Mouse (Mus musculus) forebrain, embryonic 15.5 days (tissue): ENCODE data around the gene Zcchc7. TPM values are rescaled to one million over a fixed set of nuclear protein-coding genes. Genes with fewer than 3 reads are reported as not detected.
"Not testable (repeated sequence)": the region's sequence is repeated elsewhere in the genome, so short reads cannot be mapped to it uniquely, and the experiment has no call there.

ENCODE experiments used
- ATAC-seq: fragments of 200-750 bp; cut with Nextera tagmentation; replicated peaks from 2 replicates; pipeline ENCODE4 v1.8.0; 2017; ENCODE audit warnings: mild to moderate bottlenecking, moderate TSS enrichment, moderate library complexity
- H3K27ac ChIP-seq: fragments of 300-500 bp; sonication (generic); replicated peaks from 2 replicates; pipeline ENCODE4 v1.5.1; 2015; ENCODE audit warnings: mild to moderate bottlenecking, inconsistent platforms
- H3K27me3 ChIP-seq: fragments of 300-500 bp; sonication (generic); 2 replicates; pipeline ENCODE4 v1.6.1; 2015; ENCODE audit warnings: inconsistent platforms
- H3K36me3 ChIP-seq: fragments of 300-500 bp; sonication (generic); 2 replicates; pipeline ENCODE4 v1.6.1; 2015; ENCODE audit warnings: mild to moderate bottlenecking, inconsistent platforms
- H3K4me1 ChIP-seq: fragments of 300-500 bp; sonication (generic); 2 replicates; pipeline ENCODE4 v1.6.1; 2015; ENCODE audit warnings: inconsistent platforms
- H3K4me2 ChIP-seq: fragments of 300-500 bp; sonication (generic); replicated peaks from 2 replicates; pipeline ENCODE4 v1.6.1; 2015; ENCODE audit warnings: mild to moderate bottlenecking, inconsistent platforms
- H3K4me3 ChIP-seq: fragments of 300-500 bp; sonication (generic); 2 replicates; pipeline ENCODE4 v1.5.1; 2015; ENCODE audit warnings: mild to moderate bottlenecking, inconsistent platforms
- H3K9ac ChIP-seq: fragments of 300-500 bp; sonication (generic); replicated peaks from 2 replicates; pipeline ENCODE4 v1.6.1; 2015; ENCODE audit warnings: mild to moderate bottlenecking, inconsistent platforms
- H3K9me3 ChIP-seq: fragments of 300-500 bp; sonication (generic); 2 replicates; pipeline ENCODE4 v1.6.1; 2016; ENCODE audit warnings: inconsistent platforms
- WGBS: fragments of 180-500 bp; shearing (Covaris S2); methylation state at CpG from one replicate; pipeline ENCODE4 v1.1.7; 2015; ENCODE audit warnings: mixed read lengths; 5-methylcytosine and 5-hydroxymethylcytosine counted together
- polyA plus RNA-seq: library from polyadenylated mRNA; unstranded; fragments of >200 nt; fragmentation: Nextera tagmentation; extraction: Ambion mirVana; gene quantifications from 2 replicates; pipeline ENCODE4 v1.2.1, GENCODE M21; 2015

The Zcchc7 gene
- polyA plus RNA-seq, 1 experiment from 2014 or later, result 39.8 TPM

DNA sequence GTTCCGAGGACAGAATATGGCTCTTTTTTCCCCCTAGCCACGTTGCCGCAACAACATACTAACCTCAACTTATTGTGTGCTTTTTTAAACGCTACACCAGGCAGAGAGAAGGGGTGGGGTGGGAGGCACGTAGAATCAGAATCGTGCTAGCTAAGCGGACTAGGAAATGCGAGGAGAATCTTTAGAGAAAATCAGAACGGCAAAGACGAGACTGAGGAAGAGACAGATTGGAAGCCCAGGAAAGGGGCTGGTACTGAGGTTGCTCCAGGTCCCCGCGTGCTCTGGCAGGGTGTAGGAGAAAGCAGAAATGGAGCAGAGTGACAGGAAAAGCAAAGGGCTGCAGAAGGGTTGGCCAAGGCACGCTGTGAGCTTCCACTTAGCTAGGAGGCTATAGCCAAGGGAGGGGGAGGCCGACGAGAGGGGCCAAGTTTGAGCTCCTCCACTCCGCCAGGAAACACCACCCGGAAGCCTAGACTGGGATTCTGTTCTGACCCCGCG lies 42.1 kb upstream of the Zcchc7 start:
- WGBS, result 1% methylated on average over 19 of the region's 19 CpGs
- Histone ChIP-seq H3K27me3 (peaks cover 80% of the 10 kb centered on the region), H3K4me1 (peaks cover 15% of the 10 kb centered on the region), H3K9me3 (no peaks in the 10 kb centered on the region), H3K4me2 (no peak overlapping the region), H3K36me3 (no peaks in the 10 kb centered on the region), H3K4me3 (no peak overlapping the region), H3K9ac (no peak overlapping the region), H3K27ac (no peak overlapping the region)
- ATAC-seq, result 0 out of 2 replicates have a peak, but pooled peaks have one; percentile 19

DNA sequence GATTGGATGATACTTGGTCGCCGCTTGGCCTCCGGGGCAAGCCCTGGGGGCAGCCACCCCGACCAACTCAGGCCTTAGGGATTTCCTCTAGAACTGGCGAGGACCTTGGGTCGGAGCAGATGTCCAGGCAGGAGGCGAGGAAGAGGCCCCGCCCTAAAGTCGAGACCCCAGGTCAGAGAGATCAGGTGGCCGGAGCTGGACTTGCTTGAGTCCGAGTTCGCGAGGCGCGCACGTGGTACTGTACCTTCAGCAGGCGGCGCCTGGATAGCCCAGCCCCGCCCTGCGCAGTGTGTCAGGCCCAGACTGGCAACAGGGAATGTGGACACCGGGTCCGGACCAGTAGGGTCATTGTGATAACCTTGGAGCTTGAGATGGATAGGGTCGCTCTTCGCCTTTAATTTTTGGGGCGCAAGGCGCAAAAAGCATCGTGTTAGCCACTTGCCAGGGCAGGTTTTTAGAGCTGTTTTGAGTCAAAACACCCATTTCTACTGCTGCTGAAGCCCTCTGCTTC lies 41.5 kb upstream of the Zcchc7 start:
- no peak overlapping the region for H3K27ac ChIP-seq

DNA sequence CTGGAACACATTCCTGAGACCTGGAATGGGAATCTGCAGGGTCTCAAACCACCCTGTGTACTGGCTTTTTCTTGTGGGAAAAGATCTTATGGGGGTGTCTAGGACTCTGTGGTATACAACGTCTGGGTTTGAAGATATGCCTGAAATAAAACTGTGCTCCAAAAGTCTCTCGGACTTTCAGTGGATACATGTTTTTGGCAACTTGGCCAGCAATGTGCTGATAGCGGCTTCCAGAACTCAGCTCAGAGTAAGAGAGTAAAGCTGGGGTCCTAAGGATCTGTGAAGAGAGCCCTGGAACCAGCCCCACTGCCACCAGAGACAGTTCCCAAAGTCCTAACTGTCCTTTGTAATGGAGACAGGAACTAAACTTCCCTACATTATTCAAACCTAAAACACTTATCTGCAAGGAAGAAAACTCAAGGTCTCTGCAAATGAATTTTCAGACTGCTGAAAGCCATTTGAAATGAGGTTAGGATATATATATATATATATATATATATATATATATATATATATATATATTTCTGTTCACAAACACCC lies 40.0 kb upstream of the Zcchc7 start:
- Histone ChIP-seq H3K4me3 (no peak overlapping the region), H3K9ac (no peak overlapping the region), H3K9me3 (no peaks in the 10 kb centered on the region), H3K36me3 (no peaks in the 10 kb centered on the region), H3K4me2 (no peak overlapping the region), H3K4me1 (peaks cover 13% of the 10 kb centered on the region), H3K27me3 (peaks cover 66% of the 10 kb centered on the region), H3K27ac (no peak overlapping the region)
- no peak for ATAC-seq
- WGBS, result 19% methylated on average over 3 of the region's 3 CpGs

More for the DNA sequence above, 41.5 kb upstream of the Zcchc7 start:
- no peak overlapping the region for H3K9ac ChIP-seq
- ATAC-seq, result no peak
- no peak overlapping the region for H3K4me3 ChIP-seq
- peaks cover 77% of the 10 kb centered on the region for H3K27me3 ChIP-seq
- peaks cover 15% of the 10 kb centered on the region for H3K4me1 ChIP-seq
- no peak overlapping the region for H3K4me2 ChIP-seq
- no peaks in the 10 kb centered on the region for H3K9me3 ChIP-seq
- H3K36me3 ChIP-seq, result no peaks in the 10 kb centered on the region
- 2% methylated on average over 27 of the region's 27 CpGs for WGBS

DNA sequence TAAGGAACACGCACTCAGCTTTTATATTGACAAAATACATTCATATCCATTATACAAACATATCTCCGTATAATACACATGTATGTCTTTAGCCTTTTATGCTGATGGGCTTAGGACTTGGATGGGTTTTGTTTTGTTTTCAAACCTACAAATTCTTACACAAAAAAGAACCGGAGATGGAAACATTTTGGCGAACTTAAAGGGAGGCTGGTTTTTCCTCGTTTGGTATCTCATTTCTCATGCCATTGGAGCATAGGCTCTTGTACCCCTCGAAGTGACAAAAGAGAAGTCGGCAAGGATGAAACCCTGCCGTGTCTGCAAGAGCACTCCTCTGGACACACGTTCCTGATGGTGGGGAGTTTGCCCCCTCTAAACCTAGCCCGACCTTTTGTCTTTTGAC lies 39.3 kb upstream of the Zcchc7 start:
- H3K36me3 ChIP-seq, result no peaks in the 10 kb centered on the region
- no peak overlapping the region for H3K4me2 ChIP-seq
- H3K4me3 ChIP-seq, result no peak overlapping the region
- no peak for ATAC-seq
- H3K27me3 ChIP-seq, result peaks cover 59% of the 10 kb centered on the region
- peaks cover 12% of the 10 kb centered on the region for H3K4me1 ChIP-seq
- 3% methylated on average over 10 of the region's 10 CpGs for WGBS
- H3K27ac ChIP-seq, result no peak overlapping the region
- H3K9me3 ChIP-seq, result no peaks in the 10 kb centered on the region
- no peak overlapping the region for H3K9ac ChIP-seq

DNA sequence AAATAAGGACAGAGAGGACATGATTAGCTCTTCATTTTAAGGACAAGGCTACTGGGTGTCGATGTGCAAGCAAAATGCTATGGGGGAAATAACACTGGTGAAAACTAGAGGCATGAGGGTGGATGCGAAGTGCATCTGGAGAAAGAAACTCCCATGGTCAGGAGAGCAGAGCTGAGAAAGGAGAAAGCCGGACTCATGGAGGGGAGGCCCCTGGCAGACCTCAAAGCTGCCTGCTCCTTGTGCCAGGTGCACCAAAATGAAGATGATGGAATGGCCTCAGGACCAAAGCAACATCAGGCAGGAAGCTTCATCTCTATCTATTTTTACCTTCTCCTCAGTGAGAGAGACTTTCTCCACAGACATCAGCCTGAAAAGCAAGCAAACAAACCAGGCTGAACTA lies 38.0 kb upstream of the Zcchc7 start:
- H3K27ac ChIP-seq, result no peak overlapping the region
- peaks cover 57% of the 10 kb centered on the region for H3K27me3 ChIP-seq
- no peak overlapping the region for H3K4me3 ChIP-seq
- H3K9ac ChIP-seq, result no peak overlapping the region
- WGBS, result 83% methylated on average over 3 of the region's 3 CpGs
- H3K9me3 ChIP-seq, result no peaks in the 10 kb centered on the region
- H3K4me2 ChIP-seq, result no peak overlapping the region
- ATAC-seq, result no peak
- peaks cover 8% of the 10 kb centered on the region for H3K4me1 ChIP-seq
- H3K36me3 ChIP-seq, result no peaks in the 10 kb centered on the region

DNA sequence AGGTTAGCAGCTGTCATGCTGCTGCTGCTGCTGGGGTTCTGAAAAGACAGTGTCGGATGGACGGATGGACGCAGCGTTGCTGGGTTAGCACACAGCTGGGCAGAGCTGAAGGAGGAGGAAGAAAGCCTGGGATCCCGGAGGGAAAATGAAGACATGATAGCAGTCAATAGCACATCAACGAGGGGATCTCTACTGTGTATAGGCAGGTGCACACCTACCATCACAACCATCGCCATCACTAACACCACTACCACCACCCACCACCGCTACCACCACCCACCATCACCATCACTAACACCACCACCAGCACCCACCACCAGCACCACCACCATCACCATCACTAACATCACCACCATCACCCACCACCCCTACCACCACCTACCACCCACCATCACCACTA lies 35.6 kb upstream of the Zcchc7 start:
- H3K9me3 ChIP-seq, result no peaks in the 10 kb centered on the region
- ATAC-seq, result no peak
- WGBS, result 97% methylated on average over 8 of the region's 8 CpGs
- H3K4me3 ChIP-seq, result no peak overlapping the region
- H3K9ac ChIP-seq, result no peak overlapping the region
- H3K4me2 ChIP-seq, result no peak overlapping the region
- H3K27me3 ChIP-seq, result peaks cover 35% of the 10 kb centered on the region
- no peak overlapping the region for H3K27ac ChIP-seq
- no peaks in the 10 kb centered on the region for H3K36me3 ChIP-seq
- no peaks in the 10 kb centered on the region for H3K4me1 ChIP-seq

DNA sequence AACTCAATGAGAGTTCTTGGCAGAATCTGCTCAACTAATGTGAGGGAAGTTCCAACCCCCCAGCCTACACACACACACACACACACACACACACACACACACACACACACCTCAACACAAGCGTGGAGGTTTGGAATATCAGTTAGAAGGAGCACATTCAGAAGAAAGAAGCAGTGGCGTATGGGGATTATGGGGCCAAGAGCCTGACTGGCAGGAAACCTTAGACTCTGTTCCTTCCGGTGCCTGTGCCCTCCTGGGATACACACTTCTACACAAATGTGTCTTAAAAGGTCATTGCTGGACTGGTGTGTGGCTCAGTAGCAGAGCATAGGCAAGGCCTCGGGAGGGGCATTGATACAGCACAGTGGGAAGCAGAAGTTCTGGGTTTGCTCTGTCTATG lies 34.4 kb upstream of the Zcchc7 start:
- Histone ChIP-seq H3K9ac (no peak overlapping the region), H3K4me1 (no peaks in the 10 kb centered on the region), H3K9me3 (no peaks in the 10 kb centered on the region), H3K4me3 (no peak overlapping the region), H3K4me2 (no peak overlapping the region), H3K36me3 (no peaks in the 10 kb centered on the region), H3K27me3 (peaks cover 28% of the 10 kb centered on the region), H3K27ac (no peak overlapping the region)
- 86% methylated on average over 4 of the region's 4 CpGs for WGBS
- ATAC-seq, result no peak

DNA sequence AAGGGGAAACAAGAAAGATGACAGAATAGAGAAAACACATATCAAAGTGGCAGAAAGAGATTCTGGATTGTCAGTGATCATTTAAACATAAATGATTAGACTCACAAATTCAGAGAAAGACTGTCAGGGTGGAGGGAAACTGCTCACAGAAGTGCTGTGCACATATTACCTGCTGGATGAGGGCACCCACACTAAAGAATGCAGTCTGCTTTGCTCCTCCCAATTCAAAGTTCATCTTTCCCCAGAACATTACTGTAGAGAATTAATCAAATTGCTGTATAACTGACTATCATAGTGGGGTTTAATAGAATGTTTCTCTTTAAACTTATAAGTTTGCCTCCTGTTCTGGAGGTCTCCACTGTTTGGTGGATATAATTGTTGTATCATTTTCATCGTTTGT lies 15.2 kb upstream of the Zcchc7 start:
- ATAC-seq, result no peak
- Histone ChIP-seq H3K4me3 (no peak overlapping the region), H3K4me2 (no peak overlapping the region), H3K4me1 (no peaks in the 10 kb centered on the region), H3K9ac (no peak overlapping the region), H3K27ac (no peak overlapping the region), H3K9me3 (no peaks in the 10 kb centered on the region), H3K36me3 (no peaks in the 10 kb centered on the region), H3K27me3 (no peaks in the 10 kb centered on the region)
- 81% methylated on average over 1 of the region's 1 CpGs for WGBS

DNA sequence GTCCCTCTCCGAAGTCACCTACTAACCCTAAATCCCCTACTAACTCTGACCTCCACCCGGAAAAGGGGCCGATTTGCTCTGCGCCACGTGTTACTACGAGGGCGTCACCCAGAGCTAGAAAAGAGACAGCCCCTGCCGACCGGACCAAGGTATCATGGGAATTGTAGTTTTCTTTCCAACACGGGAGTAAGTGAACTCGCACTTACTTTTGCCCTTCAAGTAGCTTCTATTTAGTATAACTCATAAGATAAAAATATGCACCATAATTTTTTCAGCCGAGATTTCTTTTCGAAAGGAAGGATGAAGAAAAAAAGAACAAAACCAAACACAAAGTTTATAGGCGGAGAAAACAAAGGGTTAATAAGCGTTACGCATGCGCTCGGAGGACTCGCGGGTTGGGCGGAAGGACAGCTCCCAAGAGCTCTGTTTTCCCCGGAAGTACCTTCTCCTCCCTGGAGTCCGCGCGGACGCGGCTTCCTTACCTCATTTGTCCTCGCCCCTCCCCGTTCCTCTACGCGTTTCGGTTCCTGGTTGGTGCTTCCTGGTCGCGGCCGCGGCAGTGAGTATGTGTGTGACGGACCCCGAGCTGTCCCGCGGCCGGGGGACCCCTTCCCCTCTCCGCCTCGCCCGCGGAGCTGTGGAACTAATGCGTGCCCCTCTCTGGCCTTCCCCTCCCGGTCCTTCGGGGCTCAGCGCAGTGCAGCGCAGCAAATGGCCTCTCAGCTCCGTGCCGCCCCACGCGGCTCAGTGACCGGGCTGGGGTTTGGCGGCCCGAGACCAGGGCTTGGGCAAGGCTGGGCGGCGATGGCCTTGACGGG lies 666 bp downstream of the Zcchc7 start:
- Histone ChIP-seq H3K4me2 (peak overlapping the region; percentile 75), H3K9ac (peak overlapping the region; percentile 91), H3K36me3 (no peaks in the 10 kb centered on the region), H3K4me3 (peak overlapping the region; percentile 97), H3K27me3 (no peaks in the 10 kb centered on the region), H3K9me3 (no peaks in the 10 kb centered on the region), H3K27ac (peak overlapping the region; percentile 95), H3K4me1 (peaks cover 18% of the 10 kb centered on the region)
- peak; percentile 99 for ATAC-seq
- under 1% methylated on average over 60 of the region's 60 CpGs for WGBS

DNA sequence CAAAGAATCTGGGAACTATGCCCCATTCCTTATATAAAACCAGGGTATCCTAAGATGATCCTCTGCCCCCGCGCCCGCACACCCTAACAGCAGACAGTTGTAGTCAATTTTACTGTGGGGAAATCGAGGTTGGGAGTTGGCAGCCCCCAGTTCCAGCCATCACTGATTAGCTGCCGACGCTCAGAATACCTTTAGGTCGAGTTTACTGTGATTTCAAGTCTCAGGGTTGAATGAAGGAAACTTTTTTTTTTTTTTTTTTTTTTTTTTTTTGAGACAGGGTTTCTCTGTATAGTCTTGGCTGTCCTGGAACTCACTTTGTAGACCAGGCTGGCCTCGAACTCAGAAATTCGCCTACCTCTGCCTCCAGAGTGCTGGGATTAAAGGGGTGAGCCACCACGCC lies 1.5 kb downstream of the Zcchc7 start:
- H3K4me1 ChIP-seq, result peaks cover 18% of the 10 kb centered on the region

DNA sequence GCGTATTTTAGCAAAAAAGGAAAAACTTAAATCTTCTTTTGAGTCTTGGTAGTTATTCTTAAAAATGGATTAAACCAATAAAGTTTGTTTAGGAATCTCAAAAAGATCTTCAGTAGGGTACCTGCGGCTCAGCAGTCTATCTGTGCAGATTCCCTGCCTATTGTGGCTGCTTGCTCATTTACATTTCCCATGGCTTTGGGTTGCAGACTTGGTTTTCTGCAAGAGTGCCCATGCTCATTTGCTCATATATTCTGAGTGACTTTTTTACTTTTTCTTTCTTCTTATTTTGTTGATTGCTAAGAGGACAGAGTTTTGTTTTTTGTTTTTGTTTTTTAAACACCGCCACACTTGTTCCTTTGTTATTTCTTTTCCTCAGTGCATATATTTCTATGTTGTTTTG lies 19.2 kb downstream of the Zcchc7 start:
- WGBS, result 58% methylated on average over 3 of the region's 3 CpGs
- no peak overlapping the region for H3K4me2 ChIP-seq
- no peaks in the 10 kb centered on the region for H3K36me3 ChIP-seq
- peaks cover 2% of the 10 kb centered on the region; the same call in 1 of the 2 replicates for H3K4me1 ChIP-seq
- no peak overlapping the region for H3K4me3 ChIP-seq
- no peaks in the 10 kb centered on the region for H3K9me3 ChIP-seq
- no peak overlapping the region for H3K9ac ChIP-seq
- no peaks in the 10 kb centered on the region for H3K27me3 ChIP-seq
- no peak for ATAC-seq
- no peak overlapping the region for H3K27ac ChIP-seq

More for the DNA sequence above, 1.5 kb downstream of the Zcchc7 start:
- Histone ChIP-seq H3K4me3 (peak overlapping the region; percentile 97), H3K9ac (peak overlapping the region; percentile 91), H3K27ac (peak overlapping the region; percentile 95), H3K4me2 (peak overlapping the region; percentile 75)
- not testable (repeated sequence) for H3K27me3 ChIP-seq, H3K36me3 ChIP-seq, H3K9me3 ChIP-seq, ATAC-seq
- WGBS, result 6% methylated on average over 10 of the region's 10 CpGs

DNA sequence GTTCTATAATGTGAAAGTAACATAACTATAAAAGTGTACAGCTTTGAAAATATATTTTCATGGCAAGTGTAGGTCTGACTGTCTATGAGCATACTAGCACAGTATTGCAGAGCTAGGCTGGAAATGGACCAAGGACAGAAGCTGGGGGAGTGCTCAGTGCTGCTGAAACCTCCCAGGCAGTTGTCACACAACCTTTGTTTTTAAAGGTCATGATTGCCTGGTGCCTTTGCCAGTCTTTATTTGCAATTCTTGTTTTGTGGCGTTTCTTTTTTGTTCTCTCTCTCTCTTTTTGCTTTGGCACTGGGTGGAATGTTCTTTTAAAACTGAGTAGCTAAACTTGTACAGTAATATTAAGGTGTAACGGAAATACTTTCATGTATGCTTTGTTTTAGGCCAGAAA lies 21.0 kb downstream of the Zcchc7 start:
- Histone ChIP-seq H3K4me1 (peaks cover 2% of the 10 kb centered on the region; the same call in 1 of the 2 replicates), H3K27ac (no peak overlapping the region), H3K9ac (no peak overlapping the region), H3K27me3 (no peaks in the 10 kb centered on the region), H3K36me3 (no peaks in the 10 kb centered on the region), H3K4me2 (no peak overlapping the region), H3K9me3 (no peaks in the 10 kb centered on the region), H3K4me3 (no peak overlapping the region)
- 30% methylated on average over 2 of the region's 2 CpGs for WGBS
- ATAC-seq, result no peak
